Mouse (Mus musculus): ENCODE data around the gene Tshz3.
A peak's percentile ranks its signal among the peaks of the same experiment; 100 is the strongest.

The Tshz3 gene

DNA sequence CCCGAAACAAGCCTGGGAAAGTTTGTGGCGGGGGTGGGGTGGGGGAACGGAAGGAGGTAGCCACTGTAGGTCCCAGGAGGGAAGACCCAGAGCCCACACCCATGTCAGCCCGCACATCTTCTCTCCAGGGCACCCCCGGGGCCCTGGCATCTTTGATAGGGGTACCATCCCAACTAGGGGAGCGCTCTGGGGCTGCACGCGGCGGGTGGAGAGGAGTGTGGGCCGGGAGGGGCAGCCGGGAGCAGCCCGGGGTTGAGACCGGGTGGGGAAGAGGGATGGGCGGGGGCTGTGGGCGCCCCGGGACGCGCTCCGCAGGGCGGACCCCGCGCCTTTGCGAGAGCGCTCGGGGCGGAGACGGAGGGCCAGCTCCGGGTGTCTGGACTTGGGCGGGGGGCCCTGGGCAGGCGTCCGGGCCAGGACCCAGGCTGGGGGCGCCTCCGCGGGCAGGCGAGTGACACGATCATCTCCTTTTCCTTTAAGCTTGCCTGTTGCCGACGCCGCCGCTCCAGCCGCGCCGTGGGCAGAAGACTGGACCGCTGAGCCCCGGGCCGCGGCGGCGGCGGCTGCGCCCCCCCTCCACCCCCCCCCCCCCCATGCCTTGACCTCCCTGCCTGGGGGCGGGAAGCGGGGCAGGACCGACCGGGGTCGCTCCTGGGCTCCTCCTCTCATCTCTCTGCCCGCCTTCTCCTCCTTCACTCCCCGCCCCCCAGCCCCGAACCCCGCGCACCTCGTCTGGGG is 631 bp upstream of the Tshz3 start:
- peak; percentile 75 for DNase-seq

DNA sequence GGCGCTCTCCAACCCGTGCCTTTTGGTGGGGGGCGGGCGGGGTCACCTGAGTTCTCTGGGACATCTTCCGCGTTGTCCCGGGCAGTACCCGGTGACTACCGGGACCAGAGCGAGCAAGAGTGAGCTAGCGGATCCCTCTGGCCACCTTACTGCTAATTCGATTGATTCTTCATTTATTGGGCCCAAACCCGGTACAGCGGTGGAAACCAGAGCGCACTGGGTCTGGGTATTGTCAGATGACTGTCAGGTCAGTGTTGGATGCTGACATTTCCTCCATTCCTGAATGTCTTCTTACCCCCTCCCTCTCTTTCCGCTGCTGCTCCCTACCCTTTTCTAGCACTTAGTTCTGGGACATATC is 650 bp downstream of the Tshz3 start:
- DNase-seq, result peak; percentile 43

DNA sequence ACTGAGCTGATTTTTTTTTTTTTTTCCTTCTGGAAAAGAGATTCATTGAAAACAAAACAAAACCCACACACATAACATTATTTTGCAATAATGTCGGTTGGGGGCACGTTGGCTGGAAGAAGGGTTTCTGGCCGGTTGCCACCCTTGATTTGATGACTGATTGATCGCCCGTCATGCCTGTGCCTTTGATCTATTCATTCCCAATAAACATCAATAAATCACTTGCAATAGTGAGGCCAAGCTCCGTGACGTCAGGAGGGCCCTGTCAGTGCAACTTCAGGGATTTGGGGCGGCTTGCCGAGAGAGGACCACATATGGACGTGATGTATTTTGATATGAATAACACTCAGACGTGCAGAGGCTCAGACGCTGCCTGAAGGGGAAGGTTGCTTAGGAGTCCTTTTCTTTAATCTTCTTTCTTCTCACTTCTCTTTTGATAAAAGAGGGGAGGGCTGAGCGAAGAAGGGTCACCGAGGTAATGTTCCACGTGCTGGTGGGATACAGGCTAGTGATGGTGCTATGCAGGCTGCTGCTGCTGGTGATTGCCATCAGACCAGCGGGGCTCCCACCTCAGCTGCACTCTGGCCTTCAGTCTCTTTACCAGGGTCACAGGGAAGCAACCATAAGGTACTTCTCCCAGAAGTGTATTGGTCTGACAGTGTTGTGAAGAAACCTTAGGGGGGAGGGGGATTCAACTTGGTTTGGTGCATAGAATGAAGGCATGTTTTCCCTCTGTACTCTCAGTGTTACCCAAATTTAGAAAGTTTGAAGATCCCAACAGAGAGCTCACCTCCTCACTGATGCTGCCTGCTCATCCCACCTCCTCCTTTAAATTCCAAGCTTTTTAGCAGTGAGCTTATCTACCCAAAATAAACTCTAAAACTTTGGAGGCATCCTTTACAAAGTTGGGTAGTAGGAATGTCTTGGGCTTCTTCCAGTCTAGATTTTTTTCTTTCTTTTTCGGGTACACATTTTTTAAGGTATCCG is 1.4 kb downstream of the Tshz3 start:
- peak; percentile 60 for DNase-seq

DNA sequence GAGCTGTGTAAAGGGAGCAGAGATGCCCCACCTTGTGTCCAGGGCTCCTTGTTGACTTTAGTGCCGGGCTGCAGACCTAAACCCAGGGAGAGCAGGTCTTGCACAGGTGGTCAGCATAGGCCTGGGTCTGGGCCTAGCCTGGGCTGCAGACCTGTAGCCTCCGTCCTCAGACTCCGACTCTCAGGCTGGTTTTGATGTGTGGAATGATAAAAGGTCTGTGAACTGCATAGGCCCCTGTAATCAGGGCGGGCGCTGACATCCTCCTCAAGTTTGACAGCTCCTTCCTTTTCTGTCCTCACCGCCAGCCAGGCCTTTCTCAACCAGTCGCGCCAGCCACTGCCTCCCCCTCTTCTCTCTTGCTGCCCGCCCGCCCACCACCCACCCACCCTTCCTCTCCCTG is 8.7 kb downstream of the Tshz3 start:
- DNase-seq, result no peak

DNA sequence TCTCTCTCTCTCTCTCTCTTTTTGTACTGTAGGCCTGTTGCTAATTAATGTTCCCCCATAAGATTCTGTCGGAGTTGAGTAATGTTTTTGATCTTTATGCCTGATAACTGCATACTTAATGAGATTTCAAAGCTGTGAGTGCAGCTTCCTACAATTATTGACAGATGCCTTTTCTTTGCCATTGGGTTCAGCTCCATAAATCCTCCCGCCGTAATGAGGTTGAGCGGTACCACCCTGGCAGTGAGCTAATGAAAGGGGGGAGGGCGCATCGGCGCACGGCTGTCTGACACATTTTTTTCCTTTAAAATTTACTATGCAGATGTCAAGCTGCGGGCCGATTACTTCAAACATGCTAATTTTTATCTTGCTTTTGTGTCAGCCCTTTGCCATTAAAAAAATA is 9.3 kb downstream of the Tshz3 start:
- no peak for DNase-seq

DNA sequence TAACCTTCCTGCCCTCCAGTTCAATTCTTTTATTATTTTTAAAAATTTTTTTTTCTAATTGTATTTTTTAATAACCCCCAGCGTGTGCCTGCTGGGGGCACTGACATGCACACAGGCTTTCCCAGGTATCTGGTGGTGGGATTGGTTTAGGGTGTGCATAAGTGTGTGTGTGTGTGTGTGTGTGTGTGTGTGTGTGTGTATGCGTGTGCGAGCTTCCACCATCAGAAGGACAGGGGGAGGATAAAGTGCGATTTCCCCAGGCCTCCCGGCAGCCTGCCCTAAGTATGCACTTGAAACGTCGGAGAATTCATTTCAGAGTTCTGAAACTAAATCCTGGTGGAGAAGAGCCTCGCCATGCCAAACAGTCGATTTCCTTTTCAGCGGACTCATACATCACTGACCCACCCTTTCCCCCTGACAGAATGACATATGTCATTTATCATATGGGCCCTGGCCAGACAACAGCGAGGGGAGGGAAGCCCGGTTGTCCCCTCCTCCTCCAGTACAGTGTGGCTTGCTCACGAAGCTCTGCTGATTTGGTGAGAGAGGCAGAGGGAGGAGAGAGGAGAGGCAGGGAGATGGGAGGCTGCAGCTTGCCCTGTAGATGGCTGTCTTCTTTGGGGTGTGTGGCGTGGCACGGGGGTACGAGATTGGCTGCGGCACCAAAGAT is 9.9 kb downstream of the Tshz3 start:
- no peak for DNase-seq

DNA sequence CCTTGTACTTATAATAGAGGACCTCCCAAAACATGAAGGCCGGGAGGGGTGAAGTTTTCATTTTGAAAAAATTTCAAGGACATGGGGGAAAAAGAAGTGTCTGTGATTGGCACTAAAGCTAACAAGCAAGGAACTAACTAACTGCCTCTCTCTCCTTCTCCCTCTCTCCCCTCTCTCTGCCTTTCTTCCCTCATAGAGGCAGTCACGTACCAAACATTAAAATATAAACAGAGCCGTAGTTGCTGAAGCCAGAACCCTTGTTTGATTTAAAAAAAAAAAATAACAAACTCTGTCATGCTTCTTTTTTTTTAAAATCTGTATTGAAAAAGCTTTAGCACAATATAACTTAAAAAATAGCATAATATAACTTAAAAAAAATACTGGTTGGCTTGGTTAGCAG is 10.9 kb downstream of the Tshz3 start:
- no peak for DNase-seq

DNA sequence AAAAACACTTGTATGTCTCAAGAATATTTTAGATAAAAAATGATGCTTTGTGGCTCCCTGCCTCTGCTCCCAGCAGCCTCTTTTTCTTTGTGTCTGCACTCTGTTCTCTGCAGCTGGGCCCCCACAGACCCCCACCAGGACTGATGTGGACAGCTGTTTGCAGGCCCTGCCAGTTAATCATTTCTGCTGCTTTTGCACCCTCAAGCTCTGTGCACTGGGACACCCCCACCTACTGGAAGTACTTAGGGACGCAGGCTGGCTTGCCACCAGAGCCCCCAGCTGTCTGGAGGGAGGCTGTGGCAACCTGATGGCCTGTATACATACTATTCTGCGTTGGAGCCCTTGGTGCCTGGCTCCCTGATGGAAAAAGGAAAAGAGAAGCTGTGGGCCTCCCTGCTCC is 11.3 kb downstream of the Tshz3 start:
- DNase-seq, result no peak

DNA sequence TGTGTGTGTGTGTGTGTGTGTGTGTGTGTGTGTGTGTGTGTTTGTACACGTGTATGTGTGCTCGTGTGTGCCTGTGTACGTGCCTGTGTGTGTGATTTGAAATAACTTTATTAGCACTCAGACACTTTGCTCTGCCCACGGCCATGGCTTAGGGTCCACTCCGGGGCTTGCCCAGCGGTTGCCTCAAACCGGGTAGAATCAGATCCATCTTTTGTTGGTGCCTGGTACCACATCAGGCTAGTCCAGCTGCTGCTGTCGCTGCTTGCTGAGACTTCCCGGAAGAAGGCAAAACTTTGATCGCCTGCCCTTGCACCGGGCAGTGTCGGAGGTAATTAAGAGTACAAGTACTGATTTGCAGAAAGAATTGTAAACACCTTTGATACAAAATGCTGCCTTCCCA is 12.1 kb downstream of the Tshz3 start:
- DNase-seq, result no peak

DNA sequence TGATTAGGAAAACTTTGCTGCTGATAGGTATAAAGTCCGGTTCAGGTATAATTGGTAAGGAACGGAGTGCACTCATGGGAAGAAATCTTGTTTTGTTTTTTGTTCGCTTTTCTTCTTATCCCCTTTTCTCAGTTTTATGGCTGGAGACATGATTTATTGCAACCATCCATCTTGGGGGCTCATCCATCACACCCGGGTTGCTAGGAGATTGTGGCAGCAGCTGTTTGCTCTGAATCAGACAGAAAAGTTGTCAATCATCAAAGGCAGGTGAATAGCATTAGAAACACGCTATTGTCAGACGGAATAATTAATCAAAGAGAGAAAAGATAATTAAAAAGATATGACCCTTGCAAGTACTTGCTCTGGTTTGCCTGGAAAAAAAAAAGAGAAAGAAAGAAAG is 12.5 kb downstream of the Tshz3 start:
- no peak for DNase-seq

DNA sequence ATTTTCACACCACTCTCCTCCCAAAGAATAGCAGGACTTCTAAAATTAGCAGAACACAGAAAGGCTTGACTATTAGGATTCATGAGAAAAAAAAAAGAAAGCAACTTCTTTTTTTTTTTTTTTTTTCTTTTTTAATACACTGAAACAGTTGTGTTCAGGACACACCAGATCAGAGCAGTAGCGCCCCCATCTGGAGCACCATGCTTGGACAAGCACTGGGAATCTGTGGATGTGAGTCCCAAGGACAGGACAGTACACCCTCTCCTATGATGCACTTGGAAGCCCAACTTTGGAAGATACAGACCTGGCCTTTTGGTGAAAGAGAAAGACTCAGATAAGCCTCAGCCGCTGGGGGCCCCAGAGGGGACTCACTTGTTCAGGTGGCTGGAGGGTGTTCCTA is 13.8 kb downstream of the Tshz3 start:
- DNase-seq, result no peak

DNA sequence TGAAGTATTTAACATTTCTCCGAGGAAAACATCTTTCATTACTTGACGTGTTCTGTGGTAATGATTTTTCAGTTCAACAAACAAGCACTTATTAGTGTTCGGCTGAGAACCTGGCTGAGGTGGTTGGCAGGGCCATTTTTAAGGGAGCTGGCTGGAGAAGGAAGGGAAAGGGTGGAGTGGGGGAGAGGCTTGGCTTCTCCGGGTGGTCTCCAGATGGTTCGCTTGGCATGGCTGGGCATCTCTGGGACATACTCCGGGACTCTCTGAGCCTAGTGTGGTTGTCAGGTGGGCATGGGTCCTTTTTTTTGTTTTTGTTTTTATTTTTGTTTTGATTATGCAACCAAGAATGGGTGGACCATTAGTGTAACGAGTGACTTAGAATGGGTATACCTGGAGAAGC is 16.4 kb downstream of the Tshz3 start:
- no peak for DNase-seq

DNA sequence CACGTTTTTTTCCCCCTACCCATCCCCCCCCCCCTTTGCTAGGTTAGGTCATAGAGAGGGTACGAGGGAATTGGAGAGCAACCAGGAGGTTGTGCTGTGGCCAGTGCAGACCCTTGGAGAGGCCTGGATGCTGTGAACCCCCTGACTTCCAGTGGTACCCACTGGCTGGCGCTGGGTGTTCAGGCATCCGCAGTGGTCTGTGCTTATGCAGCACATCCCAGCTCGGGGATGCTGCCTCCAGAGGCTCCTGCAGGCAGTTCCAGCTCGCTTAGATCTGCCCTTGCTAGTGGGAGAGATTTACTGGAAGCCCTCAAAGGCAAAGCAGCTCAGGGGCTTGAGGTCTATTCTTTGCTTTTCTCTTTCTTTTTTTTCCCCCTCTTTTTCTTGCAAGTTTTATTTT is 19.3 kb downstream of the Tshz3 start:
- no peak for DNase-seq

DNA sequence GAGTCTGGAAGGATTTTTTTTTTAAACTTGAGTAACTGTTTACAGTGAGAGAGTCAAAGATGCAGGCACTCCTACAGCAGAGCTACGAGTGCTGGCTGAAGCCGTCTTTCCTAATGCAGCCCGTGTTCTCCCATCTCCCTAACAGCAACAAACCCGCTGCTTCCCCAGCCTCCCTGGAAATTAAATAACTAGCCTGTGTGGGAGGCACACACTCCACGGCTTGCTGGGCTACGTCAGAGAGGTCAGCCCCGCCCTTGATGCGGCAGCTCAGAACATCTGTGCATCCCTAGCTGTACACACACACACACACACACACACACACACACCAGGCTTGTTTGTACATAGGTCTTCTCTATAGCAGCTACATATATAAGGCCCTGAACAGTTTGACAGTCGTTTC is 22.9 kb downstream of the Tshz3 start:
- no peak for DNase-seq

DNA sequence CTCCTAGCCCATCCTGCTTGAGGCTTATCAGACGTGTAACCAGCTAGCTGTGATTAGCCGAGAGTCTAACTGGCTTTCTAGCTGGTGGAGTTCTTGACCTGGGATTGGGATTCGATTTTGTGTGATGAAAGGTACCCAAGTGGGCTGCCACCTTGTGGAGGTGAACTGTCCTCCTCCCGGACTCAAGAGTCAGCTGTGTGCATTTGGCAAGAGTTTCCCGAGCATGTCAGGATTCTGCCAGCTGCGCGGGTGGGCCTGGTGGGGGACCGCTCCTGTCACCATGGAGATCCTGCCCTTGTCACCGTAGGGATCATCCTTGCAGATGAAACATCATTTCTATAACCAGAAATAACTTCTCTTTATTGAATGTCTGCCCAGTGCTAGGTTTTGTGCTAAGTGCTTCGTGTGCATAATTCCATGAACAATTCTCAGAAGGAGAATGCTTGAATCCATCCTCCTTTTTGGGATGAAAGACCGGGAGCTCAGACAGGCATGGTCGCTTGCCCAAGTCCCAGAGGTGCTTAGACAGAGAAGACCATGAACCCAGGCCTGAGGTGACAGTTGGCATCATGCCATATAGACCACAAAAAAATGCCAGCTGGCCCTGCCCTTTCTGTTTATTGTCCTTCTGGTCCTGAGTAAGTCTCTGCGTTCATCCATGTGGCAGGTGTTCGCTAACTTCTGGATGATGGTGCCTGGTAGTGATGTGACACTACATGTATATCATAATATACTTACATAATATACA is 38.6 kb downstream of the Tshz3 start:
- DNase-seq, result no peak

DNA sequence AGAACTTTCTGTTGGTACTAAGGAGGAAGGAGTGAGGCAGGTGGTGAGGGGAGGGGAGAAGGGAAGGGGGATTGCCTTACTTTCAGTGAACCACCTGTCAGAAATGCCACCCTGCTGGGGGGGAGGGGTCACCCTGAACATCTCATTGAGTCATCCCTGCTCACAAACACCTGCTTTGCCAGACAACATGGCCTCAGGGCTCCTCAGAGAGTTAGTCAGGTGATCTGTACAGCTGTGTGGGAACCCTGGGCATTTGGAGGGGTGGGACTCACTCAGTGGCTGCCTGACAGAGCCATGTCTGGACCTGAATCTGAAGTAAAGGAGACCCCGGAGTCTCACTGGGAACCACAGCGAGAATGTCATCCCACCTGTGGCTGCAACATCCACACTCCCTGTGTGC is 53.6 kb downstream of the Tshz3 start:
- no peak for DNase-seq

DNA sequence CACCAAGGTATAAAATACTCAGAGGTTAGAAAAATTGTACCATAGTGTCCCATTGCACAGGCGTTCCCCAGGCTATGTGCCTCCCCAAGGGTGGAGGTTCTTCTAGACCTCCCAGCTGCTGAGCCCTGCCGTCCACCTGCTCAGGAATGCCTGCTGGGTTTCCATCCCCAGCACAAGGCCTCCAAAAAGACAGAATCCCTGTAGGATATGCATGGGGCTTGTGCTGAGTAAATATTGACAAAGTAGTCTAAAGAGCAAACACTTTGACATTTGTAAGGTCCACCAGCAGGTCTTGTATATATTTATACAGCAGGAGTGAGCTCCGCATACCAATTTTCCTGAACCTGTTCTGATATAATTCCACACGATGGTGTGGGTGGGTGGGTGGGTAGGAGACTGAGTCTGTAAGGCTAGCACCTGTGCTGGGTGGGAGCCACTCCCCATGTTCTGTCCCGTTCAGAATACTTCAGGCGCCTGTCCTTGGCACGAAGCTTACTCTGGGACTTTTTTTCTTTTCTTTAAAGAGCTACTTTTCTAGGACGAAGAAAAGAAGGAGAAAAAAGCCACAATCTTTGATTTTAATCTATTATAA is 69.7 kb downstream of the Tshz3 start:
- DNase-seq, result no peak

DNA sequence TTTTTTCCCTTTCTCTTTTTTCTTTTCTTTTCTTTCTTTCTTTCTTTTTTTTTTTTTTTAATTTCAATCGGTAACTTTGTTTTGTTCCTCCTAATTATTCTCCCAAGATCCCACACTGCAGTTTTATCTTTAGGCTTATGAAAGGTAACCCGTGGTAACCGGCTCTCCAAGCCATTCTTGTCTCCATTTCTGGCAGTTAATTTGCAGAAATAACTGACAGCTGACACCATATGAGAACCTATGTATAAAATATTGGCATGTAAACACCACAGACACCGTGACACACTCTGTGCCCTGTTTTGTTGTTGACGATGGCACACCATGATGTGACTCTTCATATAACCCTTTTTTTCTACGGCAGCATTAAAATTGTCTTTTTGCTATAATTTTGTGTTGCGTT is 75.2 kb downstream of the Tshz3 start:
- no peak for DNase-seq

DNA sequence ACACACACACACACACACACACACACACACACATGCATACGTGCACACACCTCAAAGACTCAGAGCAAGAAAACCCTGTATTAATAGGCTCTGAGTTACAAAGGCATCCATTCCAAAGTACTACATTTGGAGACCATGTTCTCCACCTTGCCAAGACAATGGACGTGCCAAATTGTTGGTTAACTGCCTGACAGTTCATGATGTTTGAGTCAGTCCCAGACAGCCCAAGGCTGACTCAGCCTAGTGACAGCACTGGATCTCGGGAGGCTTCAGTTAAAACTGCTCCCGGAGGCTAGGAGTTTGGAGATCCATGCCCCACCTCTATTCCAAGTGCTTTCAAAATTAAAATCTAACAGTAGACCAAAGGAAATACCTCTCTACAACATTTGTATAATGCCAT is 79.0 kb downstream of the Tshz3 start:
- no peak for DNase-seq

DNA sequence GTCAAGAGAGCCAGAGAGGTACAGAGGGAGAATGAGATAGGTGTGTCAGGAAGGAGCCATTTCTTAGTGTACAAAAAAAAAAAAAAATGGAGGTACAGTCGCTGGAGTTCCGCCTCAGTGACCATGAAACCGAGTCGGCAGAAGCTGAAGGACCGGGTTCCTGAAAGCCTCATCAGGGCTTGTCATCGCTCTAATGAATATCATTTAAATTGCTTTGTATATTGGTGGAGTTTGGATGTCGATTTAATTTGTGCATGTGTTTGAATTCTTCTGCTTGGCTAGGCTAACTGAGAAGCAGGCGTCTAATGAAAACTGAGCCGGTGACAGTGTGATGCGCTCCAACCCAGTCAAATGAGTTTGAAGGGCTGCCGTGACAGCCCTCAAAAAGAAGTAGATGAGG is 80.5 kb downstream of the Tshz3 start:
- DNase-seq, result no peak

DNA sequence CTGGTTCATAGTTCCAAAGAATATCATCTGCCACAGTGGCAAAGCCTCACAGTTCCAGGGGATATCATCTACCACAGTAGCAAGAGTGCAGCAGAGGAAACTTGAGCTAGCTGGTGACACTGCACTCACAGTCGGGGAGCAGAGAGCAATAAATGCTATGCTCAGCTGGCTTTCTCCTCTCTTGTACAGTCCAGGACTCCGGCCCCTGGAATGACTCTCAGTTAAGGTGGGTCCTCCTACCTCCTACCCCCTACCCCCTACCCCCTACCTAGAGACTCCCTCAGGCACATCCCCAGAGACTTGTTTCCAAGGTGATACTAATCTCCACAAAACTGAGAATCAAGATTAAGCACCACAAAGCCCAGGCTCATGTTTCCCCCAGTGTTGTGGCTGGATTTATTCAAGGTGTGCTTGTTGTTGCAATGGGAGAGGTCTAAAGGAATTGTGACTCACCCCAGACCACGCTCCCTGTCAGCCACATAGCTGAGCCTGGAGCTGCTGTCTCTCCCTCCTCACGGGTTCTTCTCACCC is 86.4 kb downstream of the Tshz3 start:
- DNase-seq, result no peak

DNA sequence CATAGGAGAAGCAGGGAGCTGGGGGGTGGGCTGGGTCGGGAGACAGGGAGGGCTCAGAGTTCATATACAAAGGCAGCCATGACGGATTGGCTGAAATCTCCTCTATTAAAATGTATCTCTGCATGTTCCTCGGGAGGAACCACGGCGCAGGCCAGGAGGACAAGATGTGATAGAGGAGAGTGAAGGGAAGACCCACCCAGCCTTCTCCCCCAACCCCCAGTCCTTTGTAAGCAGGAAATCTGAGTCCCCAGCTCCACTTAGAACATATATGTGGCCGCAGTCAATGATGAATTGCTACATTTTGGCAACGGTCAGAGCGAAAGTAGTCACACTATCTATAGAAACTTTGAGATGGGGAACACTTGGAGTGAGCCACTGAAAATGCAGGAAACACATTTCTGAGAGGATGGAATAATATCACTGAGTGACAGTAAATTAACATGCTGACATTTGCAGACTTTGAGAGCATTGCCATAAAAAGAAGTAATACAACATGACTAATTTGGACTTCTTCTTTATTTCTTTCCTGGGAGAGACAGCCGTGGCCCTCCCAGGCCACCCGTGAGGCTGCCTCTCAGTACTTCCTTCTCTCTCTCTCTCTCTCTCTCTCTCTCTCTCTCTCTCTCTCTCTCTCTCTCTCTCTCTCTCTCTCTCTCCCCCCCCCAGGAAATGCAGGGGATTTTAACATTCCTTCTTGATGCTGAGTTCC is 88.9 kb downstream of the Tshz3 start:
- DNase-seq, result no peak
